Comparison of ENCODE assay signal across 8 mouse cellular contexts in genomic region chr3:96487596-96488289, GRCm38 (mm10). TPM values are rescaled to one million over a fixed set of nuclear protein-coding genes. Genes with fewer than 3 reads are reported as not detected.
DNase-seq lines count a peak whose midpoint lies in the region; ATAC-seq and TF ChIP-seq lines count a peak whose summit lies in the region.

No protein-coding gene starts in this region.

- 4% methylated on average over 26 of the region's 26 CpGs for WGBS in hindbrain, embryonic 15.5 days
- 3% methylated on average over 24 of the region's 26 CpGs for WGBS in liver, embryonic 14.5 days (ENCODE audit: insufficient replicate concordance)
- 6% methylated on average over 26 of the region's 26 CpGs for WGBS in neural tube, embryonic 12.5 days

- in situ Hi-C loops in CH12.LX (cut with MboI; ENCODE audit: low pct_ligation_motif_present, low pct_unique_long_range_greater_than_20kb, low sequenced_read_pairs), result no loop called here

- H3K4me3 ChIP-seq in CH12.LX (replicated peaks in 1 of 3; ENCODE audit: low read depth in 2 of 3, low read length in 2 of 3, poor library complexity in 1 of 3), result peak overlapping the region; percentile 40 to 56 (median 46)
- peak overlapping the region; percentile 29 for H3K4me3 ChIP-seq in embryonic fibroblast, embryonic 13.5 days (ENCODE audit: insufficient read depth, low read length)
- peak overlapping the region; percentile 40 for H3K4me3 ChIP-seq in hindbrain, embryonic 15.5 days
- peak overlapping the region; percentile 60 to 63 for H3K4me3 ChIP-seq in liver, embryonic 14.5 days (ENCODE audit: insufficient read depth in 1 of 2, low read depth in 2 of 2, low read length in 2 of 2)
- H3K4me3 ChIP-seq in neural tube, embryonic 12.5 days, result peak overlapping the region; percentile 26

- H3K9me3 ChIP-seq in CH12.LX (replicated peaks; ENCODE audit: low read length), result no peaks in the 10 kb centered on the region
- no peaks in the 10 kb centered on the region for H3K9me3 ChIP-seq in hindbrain, embryonic 15.5 days
- no peaks in the 10 kb centered on the region for H3K9me3 ChIP-seq in liver, embryonic 14.5 days (ENCODE audit: control insufficient read depth, low read length)
- no peaks in the 10 kb centered on the region for H3K9me3 ChIP-seq in neural tube, embryonic 12.5 days

- peak; percentile 10 for ATAC-seq in activated CD4-positive, CD25-positive, alpha-beta regulatory T cell, adult 4 months
- no peak for ATAC-seq in hindbrain, embryonic 15.5 days (ENCODE audit: low FRiP score, low read depth)
- no peak for ATAC-seq in liver, embryonic 14.5 days (ENCODE audit: insufficient read depth)
- ATAC-seq in neural tube, embryonic 12.5 days (ENCODE audit: low FRiP score, low read depth), result 0 out of 2 replicates have a peak, but pooled peaks have one; percentile 1
- ATAC-seq in megakaryocyte-erythroid progenitor cell, adult 5-6 weeks (replicated peaks; ENCODE audit: low FRiP score, low TSS enrichment, poor library complexity, severe bottlenecking), result no peak

- H3K4me1 ChIP-seq in CH12.LX (ENCODE audit: control insufficient read depth in 1 of 2, insufficient read depth in 2 of 2), result peaks cover 0 to 19% of the 10 kb centered on the region in 2 experiments; a peak in 2 of 4 replicates
- H3K4me1 ChIP-seq in embryonic fibroblast, embryonic 13.5 days (ENCODE audit: control insufficient read depth, insufficient read depth, low read length), result peaks cover 3% of the 10 kb centered on the region
- peaks cover 10% of the 10 kb centered on the region for H3K4me1 ChIP-seq in hindbrain, embryonic 15.5 days (replicated peaks)
- H3K4me1 ChIP-seq in liver, embryonic 14.5 days (replicated peaks; ENCODE audit: control insufficient read depth in 2 of 2, insufficient read depth in 2 of 2, low read length in 1 of 2), result peaks cover 11 to 13% of the 10 kb centered on the region in 2 experiments
- H3K4me1 ChIP-seq in neural tube, embryonic 12.5 days, result 0 out of 2 replicates have a peak, but pooled peaks cover 3% of the 10 kb centered on the region

- no peak for TF ChIP-seq POLR2A in CH12.LX (IDR thresholded peaks at IDR 0.05; ENCODE audit: low read depth, low read length)
- no peak for TF ChIP-seq POLR2A in embryonic fibroblast, embryonic 13.5 days (IDR thresholded peaks at IDR 0.05; ENCODE audit: low read depth, low read length)

- peak overlapping the region; percentile 99 for H3K4me2 ChIP-seq in CH12.LX (ENCODE audit: insufficient read depth, low read depth, poor library complexity, severe bottlenecking)
- H3K4me2 ChIP-seq in hindbrain, embryonic 15.5 days, result peak overlapping the region; percentile 68
- H3K4me2 ChIP-seq in liver, embryonic 14.5 days (ENCODE audit: low read depth), result peak overlapping the region; percentile 95
- peak overlapping the region; percentile 53 for H3K4me2 ChIP-seq in neural tube, embryonic 12.5 days (replicated peaks)

- TF ChIP-seq RAD21 in CH12.LX (IDR thresholded peaks at IDR 0.05; ENCODE audit: low read depth, low read length), result no peak; the same call in 1 of the 2 replicates

- TF ChIP-seq EP300 in CH12.LX (IDR thresholded peaks at IDR 0.05; ENCODE audit: low read length), result no peak
- TF ChIP-seq EP300 in liver, embryonic 14.5 days (IDR thresholded peaks at IDR 0.05; ENCODE audit: low read depth), result no peak

- H3K27ac ChIP-seq in CH12.LX (ENCODE audit: insufficient read depth, low read depth), result peak overlapping the region; percentile 56
- H3K27ac ChIP-seq in embryonic fibroblast, embryonic 13.5 days (ENCODE audit: insufficient read depth, low read length), result peak overlapping the region; percentile 89
- H3K27ac ChIP-seq in hindbrain, embryonic 15.5 days (replicated peaks), result peak overlapping the region; percentile 90
- H3K27ac ChIP-seq in liver, embryonic 14.5 days, result peak overlapping the region; percentile 98
- H3K27ac ChIP-seq in neural tube, embryonic 12.5 days, result peak overlapping the region; percentile 62; the same call in 1 of the 2 replicates

- DNase-seq in CH12.LX (ENCODE audit: extremely low read depth), result peak; percentile 61
- DNase-seq in liver, embryonic 14.5 days (ENCODE audit: low read depth in 3 of 3, low spot score in 3 of 3), result peak in 1 of 3 experiments; percentile 54
- DNase-seq in left cerebral cortex, adult 18-20 months (ENCODE audit: low spot score in 2 of 2), result no peak

- no peaks in the 10 kb centered on the region for H3K36me3 ChIP-seq in CH12.LX (replicated peaks in 1 of 2; ENCODE audit: control insufficient read depth in 1 of 2, insufficient read depth in 1 of 2, low read length in 1 of 2)
- H3K36me3 ChIP-seq in hindbrain, embryonic 15.5 days, result no peaks in the 10 kb centered on the region
- H3K36me3 ChIP-seq in liver, embryonic 14.5 days (replicated peaks; ENCODE audit: control insufficient read depth, insufficient read depth, low read depth), result no peaks in the 10 kb centered on the region
- no peaks in the 10 kb centered on the region for H3K36me3 ChIP-seq in neural tube, embryonic 12.5 days

- H3K9ac ChIP-seq in CH12.LX (ENCODE audit: insufficient read depth, low read depth), result peak overlapping the region; percentile 96
- peak overlapping the region; percentile 48 for H3K9ac ChIP-seq in hindbrain, embryonic 15.5 days
- H3K9ac ChIP-seq in liver, embryonic 14.5 days (replicated peaks), result peak overlapping the region; percentile 92
- H3K9ac ChIP-seq in neural tube, embryonic 12.5 days, result peak overlapping the region; percentile 46; the same call in 1 of the 2 replicates

- peak in 1 of 2 experiments; percentile 50; a peak in 2 of 4 replicates for TF ChIP-seq CTCF in CH12.LX (conservative IDR thresholded peaks at IDR 0.05 in 1 of 2, IDR thresholded peaks at IDR 0.05 in 1 of 2; ENCODE audit: low read depth in 2 of 2, low read length in 2 of 2)
- TF ChIP-seq CTCF in embryonic fibroblast, embryonic 13.5 days (IDR thresholded peaks at IDR 0.05; ENCODE audit: borderline replicate concordance, insufficient read depth, low read length), result no peak
- peak; percentile 53 for TF ChIP-seq CTCF in liver, embryonic 14.5 days (IDR thresholded peaks at IDR 0.05; ENCODE audit: low read depth)

- H3K79me2 ChIP-seq in CH12.LX (replicated peaks; ENCODE audit: control insufficient read depth, extremely low read depth, insufficient read depth, poor library complexity, severe bottlenecking), result no peaks in the 10 kb centered on the region

- peaks cover 20% of the 10 kb centered on the region for H3K27me3 ChIP-seq in CH12.LX (replicated peaks)
- peaks cover 6% of the 10 kb centered on the region; the same call in 1 of the 2 replicates for H3K27me3 ChIP-seq in hindbrain, embryonic 15.5 days
- no peaks in the 10 kb centered on the region for H3K27me3 ChIP-seq in liver, embryonic 14.5 days (ENCODE audit: control insufficient read depth, insufficient read depth, low read length)
- H3K27me3 ChIP-seq in neural tube, embryonic 12.5 days (replicated peaks), result peaks cover 7% of the 10 kb centered on the region; the same call in 1 of the 2 replicates

- dilution Hi-C loops in CH12.LX (cut with MboI; ENCODE audit: extremely low pct_ligation_motif_present, extremely low pct_unique_long_range_greater_than_20kb, low sequenced_read_pairs), result no loop called here

TF ChIP-seq in CH12.LX, 34 proteins besides CTCF, POLR2A, EP300 and RAD21:
- TF ChIP-seq CHD2 (IDR thresholded peaks at IDR 0.05; ENCODE audit: low read length) (0 out of 2 replicates have a peak, but pooled peaks have one; percentile 4), ZKSCAN1 (IDR thresholded peaks at IDR 0.05; ENCODE audit: borderline replicate concordance, low read depth, low read length) (no peak)

RNA-seq across cellular contexts. Expression of gene BC107364, which starts 35.6 kb away (rescaled TPM):
- total RNA-seq in CH12.LX (2012; rRNA removed) (0.13 TPM in 1 of 2 replicates, not detected in the other), CH12.LX (2014; rRNA removed) (not detected in 2 replicates)
- not detected in 2 replicates for polyA plus RNA-seq in CH12.LX (2012; ENCODE audit: insufficient read length, low read depth)
- polyA plus RNA-seq in activated CD4-positive, CD25-positive, alpha-beta regulatory T cell, adult 4 months (2017; shearing (Covaris generic)), result under 1 TPM in 1 of 2 experiments, not detected in 1; 0.32 TPM
- polyA plus RNA-seq in embryonic fibroblast, embryonic 13.5 days (2011; ENCODE audit: insufficient read length, low read depth, missing spikeins), result not detected in 2 replicates
- polyA plus RNA-seq in hindbrain, embryonic 15.5 days (2015; fragmentation: Nextera tagmentation; extraction: Ambion mirVana), result not detected in 2 replicates
- not detected in 2 replicates for polyA plus RNA-seq in liver, embryonic 14.5 days (2012; rRNA removed)
- not detected in 2 replicates for polyA plus RNA-seq in liver, embryonic 14.5 days (2014; fragmentation: Nextera tagmentation; extraction: Ambion mirVana)
- not detected in 2 replicates for polyA plus RNA-seq in neural tube, embryonic 12.5 days (2016; fragmentation: Nextera tagmentation; extraction: Ambion mirVana)
- total RNA-seq in left cerebral cortex, adult 18-20 months (2021), result not detected
- total RNA-seq in megakaryocyte-erythroid progenitor cell, adult 5-6 weeks (2014; fragmentation: Nextera tagmentation), result not detected in 2 replicates
- total RNA-seq in megakaryocyte-erythroid progenitor cell, adult 5-6 weeks (2017), result not detected in 2 replicates

RNA-seq across cellular contexts. Expression of gene Hfe2, which starts 37.2 kb away (rescaled TPM):
- total RNA-seq in CH12.LX (2012; rRNA removed), result not detected in 2 replicates
- total RNA-seq in CH12.LX (2014; rRNA removed), result not detected in 2 replicates
- polyA plus RNA-seq in CH12.LX (2012; ENCODE audit: insufficient read length, low read depth), result not detected in 2 replicates
- not detected for polyA plus RNA-seq in activated CD4-positive, CD25-positive, alpha-beta regulatory T cell, adult 4 months (2017; shearing (Covaris generic))
- polyA plus RNA-seq in embryonic fibroblast, embryonic 13.5 days (2011; ENCODE audit: insufficient read length, low read depth, missing spikeins), result not detected in 2 replicates
- polyA plus RNA-seq in hindbrain, embryonic 15.5 days (2015; fragmentation: Nextera tagmentation; extraction: Ambion mirVana), result 1.9 and 2.0 TPM in 2 replicates
- 3.8 and 4.5 TPM in 2 replicates for polyA plus RNA-seq in liver, embryonic 14.5 days (2012; rRNA removed)
- polyA plus RNA-seq in liver, embryonic 14.5 days (2014; fragmentation: Nextera tagmentation; extraction: Ambion mirVana), result 4.3 and 4.4 TPM in 2 replicates
- 1.9 and 2.7 TPM in 2 replicates for polyA plus RNA-seq in neural tube, embryonic 12.5 days (2016; fragmentation: Nextera tagmentation; extraction: Ambion mirVana)
- 1 to 10 TPM; 1.3 to 1.5 TPM for total RNA-seq in left cerebral cortex, adult 18-20 months (2021)
- not detected in 2 replicates for total RNA-seq in megakaryocyte-erythroid progenitor cell, adult 5-6 weeks (2014; fragmentation: Nextera tagmentation)
- total RNA-seq in megakaryocyte-erythroid progenitor cell, adult 5-6 weeks (2017), result not detected in 2 replicates

Comparison
In these comparisons a context has a peak if more than half of its experiments do, and no peak if none do; other contexts are left out.
1. H3K9ac ChIP-seq: peak in every context shown above with its lines; median percentile 96 in CH12.LX; 92 in liver, embryonic 14.5 days; 48 in hindbrain, embryonic 15.5 days; 46 in neural tube, embryonic 12.5 days.
2. ATAC-seq: peak in activated CD4-positive, CD25-positive, alpha-beta regulatory T cell, adult 4 months (single experiment) and neural tube, embryonic 12.5 days (single experiment); none in hindbrain, embryonic 15.5 days (single experiment), liver, embryonic 14.5 days (single experiment) and megakaryocyte-erythroid progenitor cell, adult 5-6 weeks (single experiment).
3. Peak in every context shown above with its lines, with median percentiles within 50 percentile points of each other: H3K27ac ChIP-seq, H3K4me2 ChIP-seq and H3K4me3 ChIP-seq.